Mouse (Mus musculus) monocyte, adult 2 months (primary cell): ENCODE measurements around the gene Trex1.
A peak's percentile ranks its signal among the peaks of the same experiment; 100 is the strongest.

Experiments used
- DNase-seq, 2 experiments: peaks; one replicate each; pipeline ENCODE4 v3.0.0; 2022; ENCODE audit warnings: low spot score in 2 of 2, low read depth in 1 of 2

Gene Trex1

DNA sequence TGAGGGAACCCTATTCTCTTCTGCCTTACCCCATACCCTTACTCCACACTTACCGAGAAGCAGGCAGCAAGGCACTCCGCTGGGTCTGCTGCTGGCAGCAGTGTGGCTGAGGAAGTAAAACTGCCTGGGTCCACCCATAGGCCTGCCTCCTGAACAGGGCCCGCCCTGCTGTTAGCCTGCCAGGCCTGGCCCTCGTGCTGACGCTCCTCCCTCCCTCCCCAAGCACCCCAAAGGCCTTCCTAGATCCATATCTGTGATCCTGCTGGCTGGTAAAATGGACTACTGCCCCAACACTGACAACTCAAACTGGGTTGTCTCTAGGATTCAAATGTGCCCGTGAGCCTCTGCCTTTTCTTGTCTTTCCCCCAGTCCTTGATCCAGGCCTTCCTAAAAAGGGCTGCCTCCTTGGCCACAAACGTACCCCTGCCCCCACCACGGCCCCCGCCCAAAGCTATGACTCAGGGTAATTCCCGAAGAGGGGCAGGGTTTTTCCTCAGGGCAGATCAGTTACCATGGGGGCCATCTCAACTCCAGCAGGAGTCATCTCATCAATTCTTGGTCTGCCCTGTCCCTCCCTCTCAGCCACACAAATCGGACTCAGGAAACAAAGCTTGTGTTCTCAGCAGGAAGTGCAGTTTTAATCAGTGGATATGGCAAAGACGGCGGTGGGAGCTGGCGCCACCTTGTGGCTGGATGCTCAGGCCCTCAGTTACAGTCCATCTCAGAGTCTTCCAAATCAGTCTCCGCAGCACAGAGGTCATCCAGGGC, at the start of gene Trex1:
Gene Trex1 (minus strand): TSS at position 599 of the 768 bp plus-strand sequence.
- DNase-seq: peak; percentile 75 to 86

GRCm38 (mm10) chr9:109107341-109107740, 47.8 kb upstream of the Trex1 start:
- no peak for DNase-seq

GRCm38 (mm10) chr9:109105648-109106047, 46.1 kb upstream of the Trex1 start:
- no peak for DNase-seq

DNA sequence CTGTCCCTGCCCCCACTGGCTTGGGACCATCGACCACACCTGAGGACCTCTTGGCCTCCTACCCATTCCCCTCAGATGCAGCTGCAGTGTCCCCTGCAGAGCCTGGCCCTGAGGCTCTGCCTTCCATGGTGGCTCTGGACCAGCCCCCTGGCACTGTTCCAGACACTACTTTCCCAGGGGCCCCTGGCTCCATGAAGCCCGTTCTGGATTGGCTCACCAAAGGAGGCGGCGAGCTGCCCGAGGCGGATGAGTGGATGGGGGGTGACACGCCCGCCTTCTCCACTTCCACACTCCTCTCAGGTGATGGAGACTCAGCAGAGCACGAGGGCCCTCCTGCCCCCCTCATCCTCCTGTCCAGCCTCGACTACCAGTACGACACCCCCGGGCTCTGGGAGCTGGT, 45.5 kb upstream of the Trex1 start:
- DNase-seq: no peak

DNA sequence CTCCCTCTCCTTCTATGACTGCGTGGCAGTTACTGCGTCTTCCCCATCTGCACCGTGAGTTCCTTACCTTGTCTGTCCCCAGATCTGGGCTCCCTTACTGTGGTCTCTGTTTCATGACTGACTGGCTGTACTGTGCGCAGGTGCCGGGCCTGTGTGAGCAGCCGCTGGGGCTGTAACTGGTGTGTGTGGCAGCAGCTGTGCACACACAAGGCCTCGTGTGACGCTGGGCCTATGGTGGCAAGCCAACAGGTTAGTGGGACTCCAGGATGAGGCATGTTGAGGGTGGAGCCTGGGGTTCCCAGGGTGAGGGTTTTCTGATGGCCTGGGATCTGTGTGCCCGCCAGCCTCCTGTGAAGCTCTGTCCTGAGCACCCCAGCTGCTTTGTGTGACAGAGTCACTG, 44.5 kb upstream of the Trex1 start:
- DNase-seq: no peak

- no peak for DNase-seq
Observed at GRCm38 (mm10) chr9:109103250-109103649, 43.7 kb upstream of the Trex1 start.

DNA sequence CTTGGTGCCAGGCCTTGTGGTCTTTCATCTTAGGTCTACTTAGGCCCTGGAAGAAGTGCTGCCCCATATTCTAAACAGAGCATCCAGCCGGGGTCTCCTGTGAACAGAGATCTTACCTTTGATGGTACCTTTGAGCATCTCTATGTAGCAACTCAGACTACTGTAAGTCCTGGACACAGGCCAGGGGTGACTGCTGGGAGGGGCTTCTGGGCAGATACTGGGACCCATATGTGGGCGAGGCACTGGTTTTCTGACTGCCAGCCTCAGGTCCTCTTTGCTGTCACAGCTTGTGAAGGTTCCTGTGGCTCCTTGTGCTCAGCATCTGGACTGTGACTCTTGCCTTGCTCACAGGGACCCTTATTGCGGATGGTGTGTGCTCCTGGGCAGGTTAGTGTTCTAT, 43.0 kb upstream of the Trex1 start:
- DNase-seq: no peak

GRCm38 (mm10) chr9:109101933-109102445, 42.5 kb upstream of the Trex1 start:
- no peak for DNase-seq

- DNase-seq: no peak
Observed at GRCm38 (mm10) chr9:109100307-109100928, 40.9 kb upstream of the Trex1 start.

- DNase-seq: no peak
Observed at GRCm38 (mm10) chr9:109098969-109099368, 39.4 kb upstream of the Trex1 start.

- DNase-seq: no peak
Observed at GRCm38 (mm10) chr9:109098366-109098765, 38.8 kb upstream of the Trex1 start.

DNA sequence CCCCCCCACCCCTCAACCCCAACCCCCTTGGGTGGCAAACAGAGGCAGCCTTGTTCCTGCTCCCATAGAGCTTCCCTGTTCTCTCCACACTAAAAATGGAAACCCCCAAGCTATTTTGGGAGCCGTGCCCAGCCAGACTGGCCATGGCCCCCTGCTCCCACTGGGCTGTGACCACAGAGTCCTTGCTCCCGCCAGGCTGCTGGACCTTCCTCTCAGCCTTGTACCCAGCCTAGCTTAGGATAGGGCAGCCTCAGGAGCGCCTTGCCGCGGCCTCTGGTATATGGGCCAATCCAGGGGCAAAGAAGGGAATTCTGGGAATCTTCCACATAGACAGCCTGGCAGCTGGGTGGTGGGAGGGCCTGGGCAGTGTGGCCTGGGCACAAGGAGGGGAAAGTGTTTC, 38.3 kb upstream of the Trex1 start:
- DNase-seq: no peak

GRCm38 (mm10) chr9:109097291-109097690, 37.8 kb upstream of the Trex1 start:
- no peak for DNase-seq

DNA sequence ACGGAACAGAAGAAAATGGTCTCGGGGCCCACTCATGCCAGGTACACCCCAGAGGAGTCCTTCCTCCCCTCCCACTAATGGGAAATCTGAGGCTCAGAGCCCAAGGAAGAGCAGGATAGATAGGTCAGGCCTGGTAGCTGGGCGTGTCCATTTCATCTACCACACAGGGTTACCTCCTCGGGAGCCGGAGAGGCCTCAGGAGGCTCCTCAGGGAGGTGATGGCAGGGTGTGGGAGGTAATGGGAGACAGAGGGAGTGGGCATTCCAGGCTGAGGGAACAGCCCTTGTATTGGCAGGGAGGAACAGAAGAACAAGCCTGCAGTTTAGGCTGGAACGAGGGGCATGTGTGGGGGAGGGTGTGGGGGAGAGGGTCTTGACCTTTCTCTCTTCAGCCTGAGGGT, 37.3 kb upstream of the Trex1 start:
- no peak for DNase-seq

DNA sequence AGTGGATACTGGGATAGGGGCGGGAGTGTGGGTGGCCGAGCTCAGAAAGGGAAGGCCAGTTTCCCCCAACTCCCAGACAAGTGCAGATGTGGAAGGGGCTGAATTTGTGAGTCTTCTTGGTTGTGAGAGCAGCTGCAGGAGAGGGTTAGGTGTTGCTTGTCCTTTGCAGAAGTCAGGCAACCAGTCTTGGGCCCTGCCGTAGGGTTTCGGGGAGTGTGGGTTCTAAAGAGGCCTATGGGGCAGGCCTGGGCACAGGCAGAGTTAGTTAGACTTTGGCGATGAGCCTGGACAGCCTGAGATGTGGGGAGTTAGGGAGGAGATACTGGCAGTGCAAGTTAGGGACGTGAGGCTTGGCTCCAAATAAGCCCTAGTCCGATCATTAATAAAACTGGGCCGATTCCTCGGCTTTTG, 36.7 kb upstream of the Trex1 start:
- DNase-seq: no peak

GRCm38 (mm10) chr9:109095137-109095982, 35.8 kb upstream of the Trex1 start, which contains the start of gene Plxnb1:
Gene Plxnb1, plus strand, starts transcription at chr9:109095389.
- no peak for DNase-seq

- no peak for DNase-seq
Observed at GRCm38 (mm10) chr9:109094553-109095136, 35.1 kb upstream of the Trex1 start.

- no peak for DNase-seq
Observed at GRCm38 (mm10) chr9:109093786-109094552, 34.4 kb upstream of the Trex1 start.

DNA sequence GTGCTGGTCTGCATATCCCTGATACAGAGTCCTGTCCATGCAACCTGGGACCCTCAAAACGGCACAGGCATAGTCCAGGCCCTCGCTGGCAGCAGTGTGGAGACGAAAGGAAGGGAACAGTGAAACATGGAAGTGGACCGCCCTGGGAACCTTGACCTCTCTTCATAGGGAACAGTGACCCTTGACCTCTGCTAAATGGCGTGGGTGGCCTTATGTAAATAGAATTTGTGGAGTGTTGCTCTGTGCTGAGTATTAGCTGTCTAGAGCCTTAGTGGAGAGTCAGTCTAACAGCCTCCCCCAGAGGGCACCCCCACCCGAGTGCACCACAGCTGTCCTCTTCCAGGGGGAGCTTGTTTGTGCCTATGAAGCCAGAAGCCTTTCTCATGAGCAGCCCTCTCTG, 33.3 kb upstream of the Trex1 start:
- no peak for DNase-seq

GRCm38 (mm10) chr9:109091802-109092201, 32.3 kb upstream of the Trex1 start:
- DNase-seq: no peak
